Mouse (Mus musculus): ENCODE data around the gene Fzd10. TPM values are rescaled to one million over a fixed set of nuclear protein-coding genes. Genes with fewer than 3 reads are reported as not detected.
A peak's percentile ranks its signal among the peaks of the same experiment; 100 is the strongest.

The Fzd10 gene
- total RNA-seq (2021): 1 to 10 TPM in 1 of 2 experiments, under 1 TPM in 1; 0.51 to 2.2 TPM
- long read RNA-seq, experiment 1: 0 reads
- long read RNA-seq, experiment 2: 0 reads

DNA sequence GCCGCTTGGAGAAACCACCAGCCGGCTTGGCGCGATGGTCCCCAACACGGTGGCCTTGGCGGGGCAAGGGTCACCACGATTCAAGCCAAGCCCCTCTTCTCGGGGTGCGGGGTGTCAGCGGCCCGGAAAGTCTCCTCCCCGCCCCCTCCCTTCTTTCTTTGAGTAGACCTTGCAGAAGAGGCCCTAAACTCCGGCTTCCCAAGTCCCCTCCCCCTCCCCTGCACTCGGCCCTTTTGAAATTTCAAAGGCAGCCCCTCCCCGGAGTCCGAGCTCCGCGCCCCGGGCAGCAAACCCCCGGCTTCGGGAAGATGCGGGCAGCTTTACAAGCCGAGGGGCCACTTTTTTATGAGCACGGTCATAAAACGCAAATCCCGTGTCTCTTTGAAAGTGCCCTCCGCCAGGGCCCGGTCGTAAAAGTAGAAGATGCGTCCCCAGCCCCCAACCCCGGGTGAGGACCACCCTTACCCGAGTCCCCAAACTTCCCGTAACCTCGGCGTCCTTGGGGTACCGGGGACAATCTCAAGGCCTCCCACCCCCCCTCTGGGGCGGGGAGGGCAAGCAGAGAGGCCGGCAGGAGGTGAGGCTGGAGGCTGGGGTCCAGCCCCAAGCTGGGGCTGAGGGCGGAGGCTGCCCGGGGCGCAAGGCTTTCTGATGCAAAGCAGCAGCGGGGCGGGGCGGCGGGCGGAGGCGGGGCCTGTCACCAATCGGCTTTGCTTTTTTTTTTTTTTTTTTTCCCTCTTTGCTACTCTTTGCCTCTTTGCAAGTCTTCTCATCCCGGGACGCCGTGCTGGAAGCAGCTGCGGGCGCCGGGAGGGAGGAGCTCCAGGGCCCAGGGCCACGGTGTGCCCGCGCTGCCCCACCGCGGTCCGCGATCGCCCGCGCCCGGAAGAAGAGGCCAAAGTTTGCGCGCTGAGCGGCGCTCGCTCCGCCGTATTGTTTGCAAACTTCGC is at the start of gene Fzd10:
Fzd10 (plus strand) TSS at position 773 of the 950 bp plus-strand sequence.
- peak; percentile 58 for DNase-seq

DNA sequence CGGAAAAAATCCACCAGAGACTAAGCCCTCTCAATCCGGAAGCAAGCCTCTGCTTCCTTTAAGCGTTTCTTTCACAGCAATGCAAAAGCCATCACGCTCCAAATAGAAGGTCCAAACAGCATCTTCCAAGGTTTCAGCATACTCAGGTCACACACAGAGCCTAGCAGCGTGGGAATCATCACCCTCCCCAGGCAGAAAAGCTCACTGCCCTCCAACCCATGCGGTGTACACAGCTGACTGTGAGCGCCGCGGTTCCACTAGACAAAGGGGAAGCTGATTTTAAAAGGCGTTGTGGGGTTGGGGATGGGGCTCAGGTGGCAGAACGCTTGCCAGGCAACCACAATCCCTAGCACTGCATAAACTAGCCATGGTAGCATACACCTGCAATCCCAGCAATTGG is 49.2 kb upstream of the Fzd10 start:
- no peak for DNase-seq

DNA sequence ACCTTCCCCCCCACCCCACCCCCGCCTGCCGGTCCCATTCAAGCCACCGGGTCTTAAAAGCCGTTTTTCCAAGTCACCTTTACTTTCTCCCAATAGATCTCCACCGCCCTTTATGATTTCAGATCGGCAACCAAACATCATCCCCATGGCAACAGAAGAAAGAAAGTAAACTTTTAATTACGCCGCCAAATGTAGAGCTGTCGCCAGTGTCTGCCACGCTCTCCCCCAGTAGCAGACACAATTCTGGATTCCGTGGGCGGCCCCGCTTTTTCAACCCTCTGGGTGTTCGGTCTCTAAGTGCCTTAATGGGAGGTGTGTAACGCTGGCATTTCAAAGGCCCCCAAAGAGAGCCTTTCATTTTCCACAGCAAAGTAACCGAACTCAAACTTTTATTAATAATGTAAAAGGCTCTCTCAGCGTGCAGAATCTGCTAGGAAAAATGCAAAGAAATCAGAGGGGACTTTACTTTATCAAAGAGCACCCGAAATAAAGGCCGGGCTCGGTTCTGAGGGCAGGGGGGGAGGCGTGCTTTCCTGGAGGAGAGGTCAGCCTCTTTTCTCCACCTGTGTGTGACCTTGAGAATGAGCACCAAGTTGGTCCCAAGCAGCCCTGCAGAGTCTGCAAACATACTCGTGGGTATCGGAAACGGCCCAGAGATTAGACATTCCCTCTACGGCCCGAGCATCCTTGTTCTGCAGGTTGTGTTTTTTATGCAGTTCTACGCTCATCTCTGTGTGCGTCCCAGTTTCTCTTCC is 48.3 kb upstream of the Fzd10 start:
- no peak for DNase-seq

DNA sequence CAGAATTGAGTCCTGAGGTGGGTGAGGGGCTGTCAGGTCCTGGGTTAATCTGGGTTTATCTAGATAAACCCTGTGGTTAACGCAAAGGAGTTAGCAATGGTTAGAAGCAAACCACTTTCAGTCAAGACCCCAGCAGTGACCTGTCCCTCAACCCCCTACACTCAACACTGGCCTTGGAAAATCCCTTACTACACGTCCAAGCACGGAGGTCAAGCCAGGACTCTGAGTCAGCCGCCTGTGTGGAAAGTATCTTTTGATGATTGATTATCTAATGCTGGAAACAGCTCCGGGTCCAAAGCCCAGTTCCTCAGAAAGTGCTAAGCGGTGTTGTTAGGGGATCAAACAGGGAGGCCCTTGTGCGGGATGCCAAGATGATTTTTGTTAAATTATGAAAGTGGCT is 42.5 kb upstream of the Fzd10 start:
- DNase-seq: peak; percentile 72

DNA sequence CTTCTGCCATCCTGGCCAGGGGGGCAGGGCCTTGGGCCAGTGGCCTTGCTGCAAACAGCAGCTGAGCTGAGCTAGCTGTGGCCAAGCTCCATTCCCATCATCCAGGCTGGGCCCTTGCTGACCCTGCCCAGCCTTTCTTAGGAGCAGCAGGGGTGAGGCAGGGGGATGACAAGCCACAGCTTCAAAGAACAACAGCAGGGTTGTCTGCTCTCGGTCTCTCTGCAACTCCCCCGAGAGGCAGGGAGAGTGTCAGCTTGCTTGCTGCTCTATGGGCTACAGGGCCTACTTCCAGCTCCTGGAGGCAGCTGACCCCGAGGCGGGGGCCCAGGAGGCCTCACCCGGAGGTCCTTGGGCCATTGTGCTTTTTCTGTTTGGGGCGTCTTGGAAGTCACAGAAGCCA is 33.3 kb upstream of the Fzd10 start:
- no peak for DNase-seq

- no peak for DNase-seq
Observed at GRCm38 (mm10) chr5:128568970-128569369, 31.7 kb upstream of the Fzd10 start.

- no peak for DNase-seq
Observed at GRCm38 (mm10) chr5:128570091-128570490, 30.6 kb upstream of the Fzd10 start.

DNA sequence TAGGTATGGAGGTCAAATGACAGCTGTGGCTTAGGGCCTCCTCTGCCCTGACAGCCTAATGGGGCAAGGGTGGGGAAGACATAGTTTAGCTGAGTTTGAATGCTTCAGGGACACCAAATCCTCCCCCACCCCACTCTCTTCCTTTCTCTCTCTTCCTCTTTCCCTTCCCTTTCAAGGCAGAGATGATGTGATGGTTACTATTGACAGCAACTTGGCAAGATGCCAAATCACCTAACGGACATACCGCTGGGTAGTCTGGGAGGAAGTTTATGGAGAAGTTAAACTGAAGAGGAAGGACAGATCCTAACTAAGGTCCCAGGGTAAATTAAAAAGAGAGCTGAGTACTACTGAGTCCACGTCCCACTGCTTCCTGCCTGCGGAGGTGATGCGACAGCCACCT is 29.8 kb upstream of the Fzd10 start:
- no peak for DNase-seq

DNA sequence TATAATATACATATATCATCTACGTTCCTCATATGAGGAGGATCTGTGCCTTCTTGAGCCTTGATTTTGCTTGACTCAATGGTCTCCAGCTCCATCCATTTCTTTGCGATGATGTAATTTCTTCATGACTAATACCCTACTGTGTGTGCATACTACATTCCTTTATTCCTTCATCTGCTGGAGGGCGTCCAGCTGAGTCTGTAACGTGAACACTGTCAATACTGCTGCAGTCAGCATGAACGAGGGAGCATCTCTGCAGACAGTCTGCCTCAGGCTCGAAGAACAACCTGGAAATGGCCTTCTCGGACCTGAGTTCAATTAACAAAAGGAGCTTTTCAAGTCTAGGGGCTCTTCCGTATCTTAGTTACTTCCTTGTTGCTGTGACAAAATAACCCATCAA is 28.9 kb upstream of the Fzd10 start:
- no peak for DNase-seq

DNA sequence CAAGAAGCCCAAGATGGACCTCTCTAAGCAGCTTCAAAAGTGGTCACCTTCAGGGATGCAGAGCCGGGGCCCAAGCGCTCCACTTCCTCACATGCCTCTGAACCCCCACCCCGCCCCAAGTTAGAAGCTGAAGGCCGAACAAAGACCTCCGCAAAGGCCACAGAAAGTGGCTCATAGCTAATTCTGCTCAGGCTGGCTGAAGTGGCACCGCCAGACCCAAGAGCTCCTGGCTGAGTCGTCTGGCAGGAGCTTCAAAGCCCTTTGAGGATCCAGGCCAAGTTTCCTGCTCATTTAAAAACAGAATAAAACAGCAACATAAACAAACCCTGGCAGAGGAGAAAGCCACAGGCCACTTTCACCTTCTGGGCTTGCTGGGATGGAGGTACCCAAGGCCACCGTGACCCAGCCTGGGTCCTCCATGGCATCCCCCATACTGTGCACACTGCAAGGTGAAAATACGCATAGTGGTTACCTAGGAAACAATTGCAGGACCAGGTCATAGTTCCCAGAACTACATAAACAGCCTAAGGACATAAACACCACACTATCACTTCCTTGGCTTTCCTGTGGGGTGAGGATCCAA is 24.6 kb upstream of the Fzd10 start:
- DNase-seq: peak; percentile 50

GRCm38 (mm10) chr5:128579047-128579650 is 21.5 kb upstream of the Fzd10 start:
- DNase-seq: peak; percentile 53

GRCm38 (mm10) chr5:128580931-128581330 is 19.7 kb upstream of the Fzd10 start:
- peak; percentile 59 for DNase-seq

DNA sequence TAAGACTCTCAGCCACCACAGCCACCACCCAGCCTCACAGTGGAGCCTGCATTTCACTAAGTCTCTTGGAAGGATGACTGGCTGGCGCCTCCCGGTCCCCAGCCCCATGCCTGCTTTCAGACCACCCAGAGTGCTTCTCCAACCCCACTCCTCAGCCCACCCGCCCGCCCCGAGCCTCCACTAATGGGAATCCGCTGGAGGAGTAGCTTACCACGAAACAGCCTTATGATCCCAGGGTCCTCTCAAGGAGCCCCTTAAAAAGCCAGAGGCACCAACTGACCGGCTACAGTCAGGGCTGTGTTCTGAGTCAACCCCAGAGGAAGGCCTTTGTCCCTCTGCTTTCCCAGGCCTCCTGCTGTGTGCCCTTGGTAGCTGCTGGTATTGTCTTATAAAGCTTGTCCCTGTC is 19.1 kb upstream of the Fzd10 start:
- no peak for DNase-seq

DNA sequence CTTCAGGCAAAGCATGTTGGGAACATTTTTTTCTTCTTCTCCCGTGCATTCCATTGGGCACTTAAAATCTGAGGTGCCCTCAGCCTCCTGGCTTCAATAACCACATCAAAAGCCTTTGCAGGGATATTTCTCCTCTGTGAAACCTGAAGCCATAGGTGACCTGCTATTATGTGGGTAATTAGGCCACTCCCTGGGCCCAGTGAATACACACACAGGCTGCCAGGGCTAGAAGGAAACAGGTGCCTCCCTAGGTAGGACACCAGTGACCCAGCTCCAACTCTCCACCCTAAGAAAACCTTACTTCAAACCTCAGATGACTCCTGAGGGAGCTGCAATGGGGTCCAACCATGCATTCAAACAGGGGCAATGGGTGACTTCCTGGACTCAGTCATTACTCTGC is 11.4 kb upstream of the Fzd10 start:
- DNase-seq: no peak

GRCm38 (mm10) chr5:128593446-128593845 is 7.2 kb upstream of the Fzd10 start:
- no peak for DNase-seq

GRCm38 (mm10) chr5:128596813-128597212 is 3.8 kb upstream of the Fzd10 start:
- DNase-seq: no peak

GRCm38 (mm10) chr5:128597381-128597780 is 3.3 kb upstream of the Fzd10 start:
- DNase-seq: no peak

DNA sequence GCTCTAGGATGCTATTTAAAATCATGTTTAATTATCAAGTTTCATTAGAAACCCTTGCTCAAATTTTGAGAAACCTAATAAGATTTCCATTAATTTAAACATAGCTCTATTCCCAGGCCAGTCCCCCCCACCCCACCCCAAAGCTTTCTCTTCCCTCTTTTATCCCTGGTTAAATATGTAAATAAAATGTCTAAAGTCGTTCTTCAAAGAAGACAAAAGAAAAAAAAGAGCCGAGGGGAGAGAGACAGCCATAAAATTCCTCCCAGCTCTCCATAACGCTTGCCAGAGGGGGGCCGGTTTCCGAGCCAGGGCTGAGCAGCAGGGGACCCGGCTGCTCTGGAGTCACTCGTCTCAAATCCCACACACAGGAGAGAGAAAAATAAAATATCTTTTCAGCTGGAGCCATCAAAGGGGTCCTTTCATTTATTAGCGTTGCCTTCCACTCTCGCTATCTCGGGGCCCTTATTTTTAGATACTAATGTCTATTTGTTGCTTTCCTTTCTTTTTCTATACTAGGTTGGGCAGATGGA is 2.4 kb upstream of the Fzd10 start:
- no peak for DNase-seq

GRCm38 (mm10) chr5:128598760-128599364 is 1.8 kb upstream of the Fzd10 start:
- no peak for DNase-seq

DNA sequence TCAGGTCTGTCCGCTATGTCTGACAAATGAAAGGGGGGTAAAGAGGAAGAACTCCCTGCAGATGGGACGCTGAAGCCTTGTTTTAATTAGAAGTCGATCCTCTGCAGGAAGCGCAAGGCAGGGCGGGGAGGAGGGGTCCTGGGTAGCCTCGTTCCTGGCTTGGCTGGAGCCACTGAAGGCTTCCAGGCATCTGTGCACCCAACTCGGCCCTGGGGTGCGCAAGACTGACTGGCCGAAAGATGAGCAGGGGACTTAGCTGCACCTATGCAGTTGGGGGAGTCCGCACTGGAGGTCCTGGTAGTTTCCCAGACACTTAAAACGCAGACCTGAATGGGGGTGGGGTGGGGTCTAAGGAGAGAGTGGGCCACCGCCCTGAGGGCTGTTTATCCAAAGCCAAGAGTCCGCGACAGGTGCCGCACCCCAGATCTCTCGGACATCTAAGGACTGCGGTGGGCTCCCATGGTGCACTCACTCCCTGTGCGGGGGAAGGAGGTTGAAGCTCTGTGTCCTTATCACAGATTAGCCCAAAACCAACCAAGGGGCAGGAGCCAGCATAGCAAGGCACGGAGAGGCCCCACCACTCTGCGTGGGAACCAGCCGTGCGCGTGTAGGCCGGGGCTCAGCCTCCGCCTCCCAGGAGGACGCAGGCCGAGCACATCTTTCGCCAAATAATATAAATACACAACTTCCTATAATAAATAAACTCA is 1.1 kb upstream of the Fzd10 start:
- no peak for DNase-seq

Data from adrenal gland, postnatal 10 days (tissue).